ENCODE assay signal across 8 mouse cellular contexts in genomic region chr3:101923843-101924740, GRCm38 (mm10). TPM values are rescaled to one million over a fixed set of nuclear protein-coding genes. Genes with fewer than 3 reads are reported as not detected.
A peak's percentile ranks its signal among the peaks of the same experiment; 100 is the strongest.
DNase-seq lines count a peak whose midpoint lies in the region; ATAC-seq and TF ChIP-seq lines count a peak whose summit lies in the region.

TSS of gene Slc22a15 (minus strand) at chr3:101924453.

- H3K27ac ChIP-seq in gastrocnemius, adult 2 months = peak within 1 kb of the TSS; percentile 88
- peak within 1 kb of the TSS; percentile 96 for H3K27ac ChIP-seq in hindbrain, embryonic 16.5 days (ENCODE audit: low read depth, low read length)

- peak within 1 kb of the TSS; percentile 96 for H3K4me3 ChIP-seq in gastrocnemius, adult 2 months
- H3K4me3 ChIP-seq in hindbrain, embryonic 16.5 days (ENCODE audit: low read length) = peak within 1 kb of the TSS; percentile 92

- H3K27me3 ChIP-seq in Patski = no peaks in the 10 kb centered on the region
- no peaks in the 10 kb centered on the region for H3K27me3 ChIP-seq in hindbrain, embryonic 16.5 days (replicated peaks; ENCODE audit: control insufficient read depth, insufficient read depth, low read length)

- intact Hi-C loops in gastrocnemius, adult 2 months (cut with DNase I) = no loop called here
- intact Hi-C loops in left cerebral cortex, postnatal 36 days (cut with DNase I) = no loop called here

- in situ Hi-C loops in Patski (cut with MboI; ENCODE audit: low pct_unique_long_range_greater_than_20kb) = no loop called here

- no peaks in the 10 kb centered on the region for H3K36me3 ChIP-seq in hindbrain, embryonic 16.5 days (ENCODE audit: control insufficient read depth, insufficient read depth, low read length)

- under 1% methylated on average over 84 of the region's 92 CpGs for WGBS in hindbrain, embryonic 16.5 days

- peak; percentile 55 for ATAC-seq in Patski
- ATAC-seq in hindbrain, embryonic 16.5 days = peak; percentile 90

- H3K4me1 ChIP-seq in hindbrain, embryonic 16.5 days (ENCODE audit: control insufficient read depth, insufficient read depth, low read depth, low read length) = peaks cover 16% of the 10 kb centered on the region

- POLR2A ChIA-PET in Patski (lab: Charles Lee) = interaction anchor here (0.6 kb wide), 1 partner anchor 1076 kb away, joined by 4 read pairs; no protein-coding TSS in a partner anchor

- peak; percentile 60 for TF ChIP-seq CTCF in Patski (IDR thresholded peaks at IDR 0.05)
- TF ChIP-seq CTCF in gastrocnemius, adult 2 months (IDR thresholded peaks at IDR 0.05) = peak; percentile 14; the same call in 1 of the 2 replicates

- DNase-seq in Patski (ENCODE audit: low read depth, low spot score) = no peak
- DNase-seq in cerebellum, postnatal 14 days = peak; percentile 80 to 84
- peak; percentile 82 for DNase-seq in gastrocnemius, adult 2 months
- DNase-seq in left cerebral cortex, postnatal 36 days (ENCODE audit: low spot score in 2 of 2) = peak; percentile 59 to 64
- DNase-seq in mesoderm, embryonic 11.5 days (ENCODE audit: low read depth, low spot score) = peak; percentile 56
- DNase-seq in right cerebral cortex, postnatal 25 days = peak; percentile 61
- DNase-seq in yolk sac, embryonic 10.5 days (ENCODE audit: low spot score) = peak; percentile 75

- peak within 1 kb of the TSS; percentile 77 for H3K4me2 ChIP-seq in hindbrain, embryonic 16.5 days (ENCODE audit: low read length)

- no peaks in the 10 kb centered on the region for H3K9me3 ChIP-seq in hindbrain, embryonic 16.5 days (ENCODE audit: control insufficient read depth, low read length)

- peak within 1 kb of the TSS; percentile 99 for H3K9ac ChIP-seq in hindbrain, embryonic 16.5 days (ENCODE audit: low read depth, low read length)

- CTCF ChIA-PET in Patski (lab: Charles Lee) = interaction anchor here (0.8 to 2.1 kb wide), 5 partner anchors 13 to 319 kb away, joined by 3 to 7 read pairs (median 3); no protein-coding TSS in a partner anchor

RNA-seq across cellular contexts. Expression of gene Slc22a15, which starts in this region (rescaled TPM):
- polyA plus RNA-seq in Patski (2021) = 21.9 TPM
- under 1 TPM; 0.41 to 0.98 TPM for total RNA-seq in gastrocnemius, adult 2 months (2021)
- 4.5 and 5.4 TPM in 2 replicates for polyA plus RNA-seq in hindbrain, embryonic 16.5 days (2015; fragmentation: Nextera tagmentation; extraction: Ambion mirVana)
- total RNA-seq in left cerebral cortex, postnatal 36 days (2021) = 1 to 10 TPM; 7.4 to 9.1 TPM

Comparison
In these comparisons a context has a peak if more than half of its experiments do, and no peak if none do; other contexts are left out.
1. RNA of gene Slc22a15 (total RNA-seq): 7.4 to 9.1 TPM in left cerebral cortex, postnatal 36 days; 0.41 to 0.98 TPM in gastrocnemius, adult 2 months; every median in the first group is over 4 times any median in the second.
2. Peak in DNase-seq, H3K4me3 ChIP-seq and H3K27ac ChIP-seq in gastrocnemius, adult 2 months; RNA of the gene not detected or under 1 TPM.